Mouse (Mus musculus): ENCODE measurements around the gene Trappc6a. TPM values are rescaled to one million over a fixed set of nuclear protein-coding genes. Genes with fewer than 3 reads are reported as not detected.

The Trappc6a gene
- polyA plus RNA-seq (2016; fragmentation: Nextera tagmentation; extraction: Ambion mirVana): 53.8 and 60.9 TPM in 2 replicates

GRCm38 (mm10) chr7:19508150-19508923 is at the start of gene Trappc6a, which contains the start of gene Bloc1s3:
TSS of gene Trappc6a (plus strand) at chr7:19508395.
TSS of gene Bloc1s3 (minus strand) at chr7:19508367.
- peak within 1 kb of the TSS; percentile 88 for H3K27ac ChIP-seq
- WGBS: under 1% methylated on average over 56 of the region's 56 CpGs
- peaks cover 31% of the 10 kb centered on the region for H3K4me1 ChIP-seq
- H3K27me3 ChIP-seq (ENCODE audit: poor library complexity, severe bottlenecking): peaks cover 9% of the 10 kb centered on the region; the same call in 1 of the 2 replicates
- peak within 1 kb of the TSS; percentile 60 for H3K4me3 ChIP-seq
- H3K9me3 ChIP-seq: no peaks in the 10 kb centered on the region
- H3K36me3 ChIP-seq (replicated peaks): peaks cover 7% of the 10 kb centered on the region; the same call in 1 of the 2 replicates
- DNase-seq (ENCODE audit: extremely low spot score, low spot score): peak; percentile 94

- H3K4me3 ChIP-seq: peak within 1 kb of the TSS; percentile 94
- peaks cover 29% of the 10 kb centered on the region for H3K36me3 ChIP-seq (replicated peaks)
- H3K27ac ChIP-seq: peak within 1 kb of the TSS; percentile 90
- H3K27me3 ChIP-seq (ENCODE audit: poor library complexity, severe bottlenecking): peaks cover 25% of the 10 kb centered on the region
- H3K9me3 ChIP-seq: no peaks in the 10 kb centered on the region
- H3K4me1 ChIP-seq: peaks cover 51% of the 10 kb centered on the region
- DNase-seq (ENCODE audit: extremely low spot score, low spot score): peak; percentile 88
- 1% methylated on average over 30 of the region's 42 CpGs for WGBS
These were observed 49.5 kb upstream of the Trappc6a start, which contains the start of gene Mark4 for GRCm38 (mm10) chr7:19458591-19459111. TSS of gene Mark4 (minus strand) at chr7:19458821.

GRCm38 (mm10) chr7:19459144-19459870 is 48.9 kb upstream of the Trappc6a start:
- WGBS: 30% methylated on average over 6 of the region's 6 CpGs
- H3K9me3 ChIP-seq: no peaks in the 10 kb centered on the region
- no peak for DNase-seq (ENCODE audit: extremely low spot score, low spot score)
- peaks cover 31% of the 10 kb centered on the region for H3K27me3 ChIP-seq (ENCODE audit: poor library complexity, severe bottlenecking)
- peak overlapping the region; percentile 90 for H3K27ac ChIP-seq
- H3K36me3 ChIP-seq (replicated peaks): peaks cover 25% of the 10 kb centered on the region
- peak overlapping the region; percentile 94 for H3K4me3 ChIP-seq
- H3K4me1 ChIP-seq: peaks cover 57% of the 10 kb centered on the region

GRCm38 (mm10) chr7:19460500-19460899 is 47.7 kb upstream of the Trappc6a start:
- DNase-seq (ENCODE audit: extremely low spot score, low spot score): no peak
- 82% methylated on average over 1 of the region's 1 CpGs for WGBS
- Histone ChIP-seq H3K4me1 (peaks cover 65% of the 10 kb centered on the region), H3K27ac (no peak overlapping the region), H3K27me3 (ENCODE audit: poor library complexity, severe bottlenecking) (peaks cover 43% of the 10 kb centered on the region), H3K36me3 (replicated peaks) (peaks cover 14% of the 10 kb centered on the region), H3K4me3 (no peak overlapping the region), H3K9me3 (no peaks in the 10 kb centered on the region)

GRCm38 (mm10) chr7:19461488-19461887 is 46.7 kb upstream of the Trappc6a start:
- no peak overlapping the region for H3K4me3 ChIP-seq
- peak; percentile 83 for DNase-seq (ENCODE audit: extremely low spot score, low spot score)
- 11% methylated on average over 6 of the region's 6 CpGs for WGBS
- H3K27ac ChIP-seq: no peak overlapping the region
- H3K36me3 ChIP-seq (replicated peaks): peaks cover 4% of the 10 kb centered on the region
- H3K27me3 ChIP-seq (ENCODE audit: poor library complexity, severe bottlenecking): peaks cover 52% of the 10 kb centered on the region
- no peaks in the 10 kb centered on the region for H3K9me3 ChIP-seq
- peaks cover 59% of the 10 kb centered on the region for H3K4me1 ChIP-seq

- peaks cover 62% of the 10 kb centered on the region for H3K27me3 ChIP-seq (ENCODE audit: poor library complexity, severe bottlenecking)
- H3K4me3 ChIP-seq: 0 out of 2 replicates have a peak overlapping the region, but pooled peaks have one; percentile 27
- 65% methylated on average over 4 of the region's 4 CpGs for WGBS
- no peak for DNase-seq (ENCODE audit: extremely low spot score, low spot score)
- no peak overlapping the region for H3K27ac ChIP-seq
- no peaks in the 10 kb centered on the region for H3K9me3 ChIP-seq
- H3K36me3 ChIP-seq (replicated peaks): no peaks in the 10 kb centered on the region
- H3K4me1 ChIP-seq: peaks cover 49% of the 10 kb centered on the region
These were observed 45.8 kb upstream of the Trappc6a start for GRCm38 (mm10) chr7:19462443-19462842.

- no peaks in the 10 kb centered on the region for H3K9me3 ChIP-seq
- H3K27ac ChIP-seq: peak within 1 kb of the TSS; percentile 51; the same call in 1 of the 2 replicates
- H3K36me3 ChIP-seq (replicated peaks): no peaks in the 10 kb centered on the region
- H3K4me3 ChIP-seq: peak within 1 kb of the TSS; percentile 29
- no peak for DNase-seq (ENCODE audit: extremely low spot score, low spot score)
- peaks cover 44% of the 10 kb centered on the region for H3K4me1 ChIP-seq
- 17% methylated on average over 6 of the region's 6 CpGs for WGBS
- peaks cover 67% of the 10 kb centered on the region for H3K27me3 ChIP-seq (ENCODE audit: poor library complexity, severe bottlenecking)
These were observed 45.3 kb upstream of the Trappc6a start, which contains the start of gene Exoc3l2 for GRCm38 (mm10) chr7:19462884-19463381. TSS of gene Exoc3l2 (plus strand) at chr7:19463331.

- Histone ChIP-seq H3K27me3 (ENCODE audit: poor library complexity, severe bottlenecking) (peaks cover 84% of the 10 kb centered on the region), H3K4me3 (peak overlapping the region; percentile 29), H3K9me3 (no peaks in the 10 kb centered on the region), H3K36me3 (replicated peaks) (no peaks in the 10 kb centered on the region), H3K27ac (peak overlapping the region; percentile 51), H3K4me1 (peaks cover 37% of the 10 kb centered on the region)
- 5% methylated on average over 22 of the region's 22 CpGs for WGBS
- DNase-seq (ENCODE audit: extremely low spot score, low spot score): no peak
These were observed 43.6 kb upstream of the Trappc6a start for GRCm38 (mm10) chr7:19464367-19465307.

GRCm38 (mm10) chr7:19466602-19467145 is 41.5 kb upstream of the Trappc6a start:
- 72% methylated on average over 5 of the region's 5 CpGs for WGBS
- H3K36me3 ChIP-seq (replicated peaks): no peaks in the 10 kb centered on the region
- H3K27ac ChIP-seq: no peak overlapping the region
- no peak overlapping the region for H3K4me3 ChIP-seq
- no peaks in the 10 kb centered on the region for H3K9me3 ChIP-seq
- no peak for DNase-seq (ENCODE audit: extremely low spot score, low spot score)
- peaks cover 42% of the 10 kb centered on the region for H3K4me1 ChIP-seq
- H3K27me3 ChIP-seq (ENCODE audit: poor library complexity, severe bottlenecking): peaks cover 95% of the 10 kb centered on the region

- Histone ChIP-seq H3K9me3 (no peaks in the 10 kb centered on the region), H3K27ac (no peak overlapping the region), H3K36me3 (replicated peaks) (no peaks in the 10 kb centered on the region), H3K4me1 (peaks cover 36% of the 10 kb centered on the region), H3K4me3 (no peak overlapping the region), H3K27me3 (ENCODE audit: poor library complexity, severe bottlenecking) (peaks cover 99% of the 10 kb centered on the region)
- no peak for DNase-seq (ENCODE audit: extremely low spot score, low spot score)
- WGBS: 37% methylated on average over 6 of the region's 6 CpGs
These were observed 40.6 kb upstream of the Trappc6a start for GRCm38 (mm10) chr7:19467638-19468037.

- no peak overlapping the region for H3K4me3 ChIP-seq
- WGBS: 74% methylated on average over 12 of the region's 12 CpGs
- no peak overlapping the region for H3K27ac ChIP-seq
- no peak for DNase-seq (ENCODE audit: extremely low spot score, low spot score)
- no peaks in the 10 kb centered on the region for H3K9me3 ChIP-seq
- no peaks in the 10 kb centered on the region for H3K36me3 ChIP-seq (replicated peaks)
- H3K27me3 ChIP-seq (ENCODE audit: poor library complexity, severe bottlenecking): peaks cover 99% of the 10 kb centered on the region
- peaks cover 30% of the 10 kb centered on the region for H3K4me1 ChIP-seq
These were observed 39.9 kb upstream of the Trappc6a start for GRCm38 (mm10) chr7:19468279-19468678.

Measured in forebrain, embryonic 10.5 days (tissue).